Mouse (Mus musculus) urinary bladder, adult 18-20 months (tissue): ENCODE measurements at regions not wholly inside any gene's neighbourhood (a gene's known extent, or its start where the extent isn't known, plus 50 kb on each side); places are given as distances from the start of the nearest gene placed in this dataset.

Experiments used
- DNase-seq, 2 experiments: peaks; one replicate each; pipeline ENCODE4 v3.0.0; 2022; ENCODE audit warnings: low spot score in 2 of 2, mixed read lengths in 2 of 2

GRCm38 (mm10) chr16:95929700-95930435, 60.9 kb downstream of the Psmg1 start:
- no peak for DNase-seq

- peak; percentile 50 to 71 for DNase-seq
Observed at GRCm38 (mm10) chr16:95928290-95929260, 62.2 kb downstream of the Psmg1 start.

- no peak for DNase-seq
Observed at GRCm38 (mm10) chr16:95926558-95926957, 64.2 kb downstream of the Psmg1 start.

- DNase-seq: no peak
Observed at GRCm38 (mm10) chr16:95924716-95925115, 66.0 kb downstream of the Psmg1 start.

GRCm38 (mm10) chr16:95923991-95924390, 66.8 kb downstream of the Psmg1 start:
- no peak for DNase-seq

GRCm38 (mm10) chr16:95922369-95922934, 68.3 kb downstream of the Psmg1 start:
- DNase-seq: no peak

- DNase-seq: no peak
Observed at GRCm38 (mm10) chr16:95921169-95921568, 69.6 kb downstream of the Psmg1 start.

- DNase-seq: no peak
Observed at GRCm38 (mm10) chr16:95918651-95919425, 71.9 kb downstream of the Psmg1 start.

GRCm38 (mm10) chr16:95917635-95918407, 72.9 kb downstream of the Psmg1 start:
- no peak for DNase-seq

- no peak for DNase-seq
Observed at GRCm38 (mm10) chr16:95913879-95914278, 76.9 kb downstream of the Psmg1 start.

GRCm38 (mm10) chr16:95904531-95905165, 86.1 kb downstream of the Psmg1 start:
- DNase-seq: no peak

- DNase-seq: no peak
Observed at GRCm38 (mm10) chr16:95903383-95903913, 87.3 kb downstream of the Psmg1 start.

- no peak for DNase-seq
Observed at GRCm38 (mm10) chr16:95902177-95902576, 88.6 kb downstream of the Psmg1 start.

GRCm38 (mm10) chr16:95901388-95901787, 89.4 kb downstream of the Psmg1 start:
- no peak for DNase-seq

GRCm38 (mm10) chr16:95900181-95900580, 90.6 kb downstream of the Psmg1 start:
- DNase-seq: no peak

- no peak for DNase-seq
Observed at GRCm38 (mm10) chr16:95899672-95900071, 91.1 kb downstream of the Psmg1 start.

- DNase-seq: no peak
Observed at GRCm38 (mm10) chr16:95897843-95898242, 92.9 kb downstream of the Psmg1 start.

GRCm38 (mm10) chr16:95896126-95896525, 94.6 kb downstream of the Psmg1 start:
- DNase-seq: no peak

GRCm38 (mm10) chr16:95893534-95894290, 97.0 kb downstream of the Psmg1 start:
- no peak for DNase-seq
